Mouse (Mus musculus): ENCODE data around the gene St6galnac6. TPM values are rescaled to one million over a fixed set of nuclear protein-coding genes. Genes with fewer than 3 reads are reported as not detected.

Gene St6galnac6
- polyA plus RNA-seq, 1 experiment from 2014 or later = 28.5 TPM

- Histone ChIP-seq H3K4me2 (peak overlapping the region; percentile 44), H3K4me1 (replicated peaks) (peaks cover 54% of the 10 kb centered on the region), H3K27ac (peak overlapping the region; percentile 93), H3K36me3 (peaks cover 26% of the 10 kb centered on the region), H3K9ac (peak overlapping the region; percentile 29), H3K4me3 (peak overlapping the region; percentile 10; the same call in 1 of the 2 replicates), H3K9me3 (replicated peaks) (no peaks in the 10 kb centered on the region), H3K27me3 (no peaks in the 10 kb centered on the region)
- 11% methylated on average over 4 of the region's 4 CpGs for WGBS
- peak; percentile 81 for ATAC-seq (replicated peaks; ENCODE audit: insufficient number of reproducible peaks, insufficient read depth, low FRiP score, low read depth)
Measured at GRCm38 (mm10) chr2:32620682-32621516, 21.4 kb downstream of the St6galnac6 start.

DNA sequence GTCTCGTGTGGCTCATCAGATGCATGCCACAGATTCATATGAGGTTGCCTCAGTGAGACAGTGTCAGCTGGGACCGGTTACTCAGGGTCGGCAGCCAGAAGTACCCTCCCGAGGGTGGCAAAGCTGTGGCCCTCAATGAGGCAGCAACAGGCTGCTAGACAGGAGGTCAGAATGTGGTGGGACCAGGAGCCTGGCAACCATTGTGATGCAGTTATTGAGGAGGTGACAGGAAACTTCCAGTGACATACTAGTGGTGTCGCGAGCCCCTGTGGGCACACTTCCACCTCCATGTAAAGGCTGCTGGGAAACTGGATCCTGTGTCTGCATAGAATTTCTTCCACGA is 22.0 kb downstream of the St6galnac6 start, which contains the start of gene Ak1:
Gene Ak1, plus strand, starts transcription at position 242 of the 343 bp plus-strand sequence.
- peak within 1 kb of the TSS; percentile 29 for H3K9ac ChIP-seq
- H3K36me3 ChIP-seq = peaks cover 20% of the 10 kb centered on the region
- ATAC-seq (replicated peaks; ENCODE audit: insufficient number of reproducible peaks, insufficient read depth, low FRiP score, low read depth) = no peak
- H3K4me1 ChIP-seq (replicated peaks) = peaks cover 58% of the 10 kb centered on the region
- peak within 1 kb of the TSS; percentile 10; the same call in 1 of the 2 replicates for H3K4me3 ChIP-seq
- H3K27me3 ChIP-seq = no peaks in the 10 kb centered on the region
- WGBS = 7% methylated on average over 7 of the region's 7 CpGs
- H3K4me2 ChIP-seq = peak within 1 kb of the TSS; percentile 44
- peak within 1 kb of the TSS; percentile 93 for H3K27ac ChIP-seq
- no peaks in the 10 kb centered on the region for H3K9me3 ChIP-seq (replicated peaks)

GRCm38 (mm10) chr2:32624111-32624748 is 24.7 kb downstream of the St6galnac6 start:
- no peak overlapping the region for H3K4me2 ChIP-seq
- H3K4me3 ChIP-seq = no peak overlapping the region
- no peak for ATAC-seq (replicated peaks; ENCODE audit: insufficient number of reproducible peaks, insufficient read depth, low FRiP score, low read depth)
- 68% methylated on average over 5 of the region's 5 CpGs for WGBS
- H3K27me3 ChIP-seq = no peaks in the 10 kb centered on the region
- no peaks in the 10 kb centered on the region for H3K36me3 ChIP-seq
- H3K27ac ChIP-seq = peak overlapping the region; percentile 95
- peaks cover 78% of the 10 kb centered on the region for H3K4me1 ChIP-seq (replicated peaks)
- H3K9me3 ChIP-seq (replicated peaks) = no peaks in the 10 kb centered on the region
- H3K9ac ChIP-seq = 0 out of 2 replicates have a peak overlapping the region, but pooled peaks have one; percentile 7

DNA sequence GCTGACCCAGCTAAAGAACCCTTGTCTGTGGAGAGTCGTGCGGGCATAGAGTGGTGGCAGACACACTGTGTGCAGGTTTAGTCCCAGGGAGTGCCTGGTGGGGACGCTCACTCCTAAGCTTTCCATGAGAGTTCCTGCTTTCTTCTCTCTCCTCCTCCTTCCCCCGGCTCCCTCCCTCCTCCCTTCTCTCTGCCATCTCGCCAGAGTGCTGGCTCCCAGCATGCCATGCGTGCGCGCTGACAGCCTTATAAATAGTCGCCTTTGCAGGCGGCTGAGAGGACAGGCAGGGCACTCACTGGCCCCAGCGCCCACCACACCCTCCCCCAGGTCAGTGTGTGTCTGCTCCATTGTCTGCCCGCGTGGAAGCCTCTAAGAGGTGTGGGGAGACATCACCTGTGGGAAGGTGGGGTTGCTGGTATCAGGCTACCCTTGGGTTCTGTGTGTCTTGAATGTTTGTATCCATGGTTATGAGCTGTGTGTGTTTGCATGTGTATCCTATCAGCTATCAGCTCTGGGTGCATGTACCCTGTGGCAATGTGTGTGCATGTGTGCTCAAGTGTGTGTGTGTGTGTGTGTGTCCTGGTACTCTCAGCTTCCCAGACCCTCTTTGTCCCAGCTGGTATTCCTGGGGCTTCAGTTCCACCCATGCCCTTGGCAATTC is 25.8 kb downstream of the St6galnac6 start:
- 3% methylated on average over 13 of the region's 13 CpGs for WGBS
- H3K27me3 ChIP-seq = no peaks in the 10 kb centered on the region
- no peaks in the 10 kb centered on the region for H3K36me3 ChIP-seq
- H3K9me3 ChIP-seq (replicated peaks) = no peaks in the 10 kb centered on the region
- peak overlapping the region; percentile 47 for H3K4me3 ChIP-seq
- peaks cover 72% of the 10 kb centered on the region for H3K4me1 ChIP-seq (replicated peaks)
- peak overlapping the region; percentile 68 for H3K4me2 ChIP-seq
- H3K9ac ChIP-seq = peak overlapping the region; percentile 61
- peak overlapping the region; percentile 95 for H3K27ac ChIP-seq
- peak; percentile 45 for ATAC-seq (replicated peaks; ENCODE audit: insufficient number of reproducible peaks, insufficient read depth, low FRiP score, low read depth)

GRCm38 (mm10) chr2:32625873-32626694 is 26.6 kb downstream of the St6galnac6 start:
- Histone ChIP-seq H3K4me1 (replicated peaks) (peaks cover 65% of the 10 kb centered on the region), H3K27ac (peak overlapping the region; percentile 95), H3K27me3 (no peaks in the 10 kb centered on the region), H3K9ac (peak overlapping the region; percentile 61), H3K9me3 (replicated peaks) (no peaks in the 10 kb centered on the region), H3K4me3 (peak overlapping the region; percentile 47), H3K36me3 (no peaks in the 10 kb centered on the region; the same call in 1 of the 2 replicates), H3K4me2 (peak overlapping the region; percentile 68)
- WGBS = 13% methylated on average over 5 of the region's 5 CpGs
- peak; percentile 61 for ATAC-seq (replicated peaks; ENCODE audit: insufficient number of reproducible peaks, insufficient read depth, low FRiP score, low read depth)

- H3K4me3 ChIP-seq = peak overlapping the region; percentile 47
Measured at GRCm38 (mm10) chr2:32627266-32628043, 27.9 kb downstream of the St6galnac6 start.

GRCm38 (mm10) chr2:32628044-32628550 is 28.6 kb downstream of the St6galnac6 start:
- ATAC-seq (replicated peaks; ENCODE audit: insufficient number of reproducible peaks, insufficient read depth, low FRiP score, low read depth) = no peak
- peak overlapping the region; percentile 47 for H3K4me3 ChIP-seq
- H3K27me3 ChIP-seq = no peaks in the 10 kb centered on the region
- H3K9ac ChIP-seq = peak overlapping the region; percentile 61; the same call in 1 of the 2 replicates
- peaks cover 1% of the 10 kb centered on the region; the same call in 1 of the 2 replicates for H3K36me3 ChIP-seq
- H3K27ac ChIP-seq = peak overlapping the region; percentile 95
- H3K4me2 ChIP-seq = peak overlapping the region; percentile 68
- 55% methylated on average over 4 of the region's 4 CpGs for WGBS
- H3K9me3 ChIP-seq (replicated peaks) = no peaks in the 10 kb centered on the region
- peaks cover 63% of the 10 kb centered on the region for H3K4me1 ChIP-seq (replicated peaks)

More at GRCm38 (mm10) chr2:32627266-32628043, 27.9 kb downstream of the St6galnac6 start:
- peak overlapping the region; percentile 95 for H3K27ac ChIP-seq
- no peaks in the 10 kb centered on the region for H3K27me3 ChIP-seq
- peaks cover 63% of the 10 kb centered on the region for H3K4me1 ChIP-seq (replicated peaks)
- peak overlapping the region; percentile 61; the same call in 1 of the 2 replicates for H3K9ac ChIP-seq
- ATAC-seq (replicated peaks; ENCODE audit: insufficient number of reproducible peaks, insufficient read depth, low FRiP score, low read depth) = no peak
- no peaks in the 10 kb centered on the region for H3K9me3 ChIP-seq (replicated peaks)
- H3K4me2 ChIP-seq = peak overlapping the region; percentile 68
- WGBS = 61% methylated on average over 20 of the region's 20 CpGs
- no peaks in the 10 kb centered on the region; the same call in 1 of the 2 replicates for H3K36me3 ChIP-seq

- H3K4me3 ChIP-seq = peak overlapping the region; percentile 47
- H3K36me3 ChIP-seq = peaks cover 7% of the 10 kb centered on the region; the same call in 1 of the 2 replicates
- 17% methylated on average over 5 of the region's 5 CpGs for WGBS
- H3K27ac ChIP-seq = peak overlapping the region; percentile 95
- peak overlapping the region; percentile 61; the same call in 1 of the 2 replicates for H3K9ac ChIP-seq
- peaks cover 64% of the 10 kb centered on the region for H3K4me1 ChIP-seq (replicated peaks)
- H3K4me2 ChIP-seq = peak overlapping the region; percentile 68
- H3K27me3 ChIP-seq = no peaks in the 10 kb centered on the region
- H3K9me3 ChIP-seq (replicated peaks) = no peaks in the 10 kb centered on the region
- peak; percentile 15; the same call in 1 of the 2 replicates for ATAC-seq (replicated peaks; ENCODE audit: insufficient number of reproducible peaks, insufficient read depth, low FRiP score, low read depth)
Measured at GRCm38 (mm10) chr2:32628729-32629128, 29.2 kb downstream of the St6galnac6 start.

DNA sequence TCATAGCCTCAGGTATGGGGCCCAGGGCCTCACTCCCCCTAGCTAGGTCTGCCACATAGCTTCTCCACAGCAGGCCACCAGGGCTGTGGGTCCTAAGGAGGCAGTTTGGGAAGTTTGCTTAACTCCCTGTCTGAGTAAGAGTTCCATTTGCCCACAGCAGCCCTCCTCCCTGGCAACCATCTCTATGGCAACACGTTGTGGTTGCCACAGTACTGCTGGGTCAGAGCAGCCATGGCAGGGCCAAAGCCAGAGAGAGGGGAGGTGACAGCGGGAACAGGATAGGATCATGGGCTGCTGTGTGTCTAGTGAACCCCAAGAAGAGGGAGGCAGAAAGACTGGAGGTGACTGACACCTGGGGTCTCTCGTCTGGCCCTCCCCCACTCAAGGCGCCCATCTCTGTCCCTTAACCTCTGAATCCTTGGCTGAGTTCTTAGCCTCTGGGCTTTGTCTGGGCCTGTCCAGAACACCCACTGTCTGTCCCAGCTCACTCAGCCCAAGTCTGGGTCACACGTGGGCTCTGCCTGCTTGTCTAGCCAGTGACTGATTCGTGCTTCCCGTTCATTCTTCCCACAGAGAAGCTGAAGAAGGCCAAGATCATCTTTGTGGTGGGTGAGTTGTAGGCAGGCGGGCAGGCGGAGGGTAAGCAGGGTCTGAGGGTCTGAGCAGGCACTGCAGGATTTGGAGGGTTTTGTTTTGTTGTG is 29.9 kb downstream of the St6galnac6 start:
- Histone ChIP-seq H3K4me1 (replicated peaks) (peaks cover 64% of the 10 kb centered on the region), H3K4me2 (peak overlapping the region; percentile 68), H3K4me3 (peak overlapping the region; percentile 47), H3K27me3 (no peaks in the 10 kb centered on the region), H3K36me3 (peaks cover 14% of the 10 kb centered on the region), H3K9me3 (replicated peaks) (no peaks in the 10 kb centered on the region), H3K27ac (peak overlapping the region; percentile 95), H3K9ac (0 out of 2 replicates have a peak overlapping the region, but pooled peaks have one; percentile 61)
- ATAC-seq (replicated peaks; ENCODE audit: insufficient number of reproducible peaks, insufficient read depth, low FRiP score, low read depth) = no peak
- 50% methylated on average over 9 of the region's 9 CpGs for WGBS

Measured in heart, embryonic 15.5 days (tissue).